Mouse (Mus musculus): ENCODE data around the gene Gpatch2. TPM values are rescaled to one million over a fixed set of nuclear protein-coding genes. Genes with fewer than 3 reads are reported as not detected.

Gpatch2 gene
- polyA plus RNA-seq, 1 experiment from 2014 or later, result 15.9 TPM

- no peaks in the 10 kb centered on the region for H3K27me3 ChIP-seq
- ATAC-seq (ENCODE audit: insufficient number of reproducible peaks, low FRiP score, low TSS enrichment, low read depth), result no peak
- H3K27ac ChIP-seq (replicated peaks), result no peak overlapping the region
- H3K36me3 ChIP-seq, result no peaks in the 10 kb centered on the region
- no peak overlapping the region for H3K4me2 ChIP-seq (replicated peaks)
- no peak overlapping the region for H3K9ac ChIP-seq
- 85% methylated on average over 10 of the region's 10 CpGs for WGBS
- no peak overlapping the region for H3K4me3 ChIP-seq (replicated peaks)
- no peaks in the 10 kb centered on the region for H3K9me3 ChIP-seq (replicated peaks)
- no peaks in the 10 kb centered on the region for H3K4me1 ChIP-seq
Measured at GRCm38 (mm10) chr1:187291480-187292394, 76.4 kb downstream of the Gpatch2 start.

GRCm38 (mm10) chr1:187292395-187292749 lies 77.1 kb downstream of the Gpatch2 start:
- H3K9ac ChIP-seq, result no peak overlapping the region
- 92% methylated on average over 3 of the region's 3 CpGs for WGBS
- H3K4me3 ChIP-seq (replicated peaks), result no peak overlapping the region
- no peaks in the 10 kb centered on the region for H3K36me3 ChIP-seq
- H3K4me2 ChIP-seq (replicated peaks), result no peak overlapping the region
- ATAC-seq (ENCODE audit: insufficient number of reproducible peaks, low FRiP score, low TSS enrichment, low read depth), result no peak
- H3K27me3 ChIP-seq, result no peaks in the 10 kb centered on the region
- H3K4me1 ChIP-seq, result no peaks in the 10 kb centered on the region
- H3K27ac ChIP-seq (replicated peaks), result no peak overlapping the region
- no peaks in the 10 kb centered on the region for H3K9me3 ChIP-seq (replicated peaks)

- no peaks in the 10 kb centered on the region for H3K27me3 ChIP-seq
- no peak overlapping the region for H3K4me2 ChIP-seq (replicated peaks)
- WGBS, result 84% methylated on average over 3 of the region's 3 CpGs
- no peaks in the 10 kb centered on the region for H3K36me3 ChIP-seq
- ATAC-seq (ENCODE audit: insufficient number of reproducible peaks, low FRiP score, low TSS enrichment, low read depth), result no peak
- no peak overlapping the region for H3K9ac ChIP-seq
- no peaks in the 10 kb centered on the region for H3K4me1 ChIP-seq
- no peak overlapping the region for H3K27ac ChIP-seq (replicated peaks)
- H3K4me3 ChIP-seq (replicated peaks), result no peak overlapping the region
- H3K9me3 ChIP-seq (replicated peaks), result no peaks in the 10 kb centered on the region
Measured at GRCm38 (mm10) chr1:187293233-187293632, 77.9 kb downstream of the Gpatch2 start.

- H3K27ac ChIP-seq (replicated peaks), result no peak overlapping the region
- no peaks in the 10 kb centered on the region for H3K4me1 ChIP-seq
- H3K36me3 ChIP-seq, result no peaks in the 10 kb centered on the region
- H3K9ac ChIP-seq, result no peak overlapping the region
- H3K4me2 ChIP-seq (replicated peaks), result no peak overlapping the region
- H3K4me3 ChIP-seq (replicated peaks), result no peak overlapping the region
- no peaks in the 10 kb centered on the region for H3K27me3 ChIP-seq
- WGBS, result 84% methylated on average over 5 of the region's 5 CpGs
- no peak for ATAC-seq (ENCODE audit: insufficient number of reproducible peaks, low FRiP score, low TSS enrichment, low read depth)
- no peaks in the 10 kb centered on the region for H3K9me3 ChIP-seq (replicated peaks)
Measured at GRCm38 (mm10) chr1:187294522-187294921, 79.2 kb downstream of the Gpatch2 start.

- ATAC-seq (ENCODE audit: insufficient number of reproducible peaks, low FRiP score, low TSS enrichment, low read depth), result no peak
- WGBS, result 91% methylated on average over 6 of the region's 6 CpGs
- no peaks in the 10 kb centered on the region for H3K9me3 ChIP-seq (replicated peaks)
Measured at GRCm38 (mm10) chr1:187295038-187295559, 79.8 kb downstream of the Gpatch2 start.

GRCm38 (mm10) chr1:187295711-187296110 lies 80.4 kb downstream of the Gpatch2 start:
- Histone ChIP-seq H3K36me3 (no peaks in the 10 kb centered on the region), H3K4me2 (replicated peaks) (no peak overlapping the region), H3K9me3 (replicated peaks) (no peaks in the 10 kb centered on the region), H3K27ac (replicated peaks) (no peak overlapping the region), H3K27me3 (no peaks in the 10 kb centered on the region), H3K4me1 (peaks cover 7% of the 10 kb centered on the region; the same call in 1 of the 2 replicates), H3K4me3 (replicated peaks) (no peak overlapping the region), H3K9ac (no peak overlapping the region)
- ATAC-seq (ENCODE audit: insufficient number of reproducible peaks, low FRiP score, low TSS enrichment, low read depth), result no peak
- 77% methylated on average over 1 of the region's 1 CpGs for WGBS

More at GRCm38 (mm10) chr1:187295038-187295559, 79.8 kb downstream of the Gpatch2 start:
- Histone ChIP-seq H3K4me1 (0 out of 2 replicates have a peak, but pooled peaks cover under 1% of the 10 kb centered on the region), H3K4me3 (replicated peaks) (no peak overlapping the region), H3K27me3 (no peaks in the 10 kb centered on the region), H3K27ac (replicated peaks) (no peak overlapping the region), H3K4me2 (replicated peaks) (no peak overlapping the region), H3K9ac (no peak overlapping the region), H3K36me3 (no peaks in the 10 kb centered on the region)

GRCm38 (mm10) chr1:187299236-187299635 lies 83.9 kb downstream of the Gpatch2 start:
- ATAC-seq (ENCODE audit: insufficient number of reproducible peaks, low FRiP score, low TSS enrichment, low read depth), result no peak
- Histone ChIP-seq H3K36me3 (no peaks in the 10 kb centered on the region), H3K4me1 (peaks cover 12% of the 10 kb centered on the region; the same call in 1 of the 2 replicates), H3K9me3 (replicated peaks) (no peaks in the 10 kb centered on the region), H3K4me3 (replicated peaks) (no peak overlapping the region), H3K27ac (replicated peaks) (no peak overlapping the region), H3K27me3 (no peaks in the 10 kb centered on the region), H3K9ac (no peak overlapping the region), H3K4me2 (replicated peaks) (no peak overlapping the region)
- 40% methylated on average over 4 of the region's 4 CpGs for WGBS

- no peaks in the 10 kb centered on the region for H3K36me3 ChIP-seq
- no peak overlapping the region for H3K4me2 ChIP-seq (replicated peaks)
- no peaks in the 10 kb centered on the region for H3K9me3 ChIP-seq (replicated peaks)
- H3K4me1 ChIP-seq, result peaks cover 12% of the 10 kb centered on the region; the same call in 1 of the 2 replicates
- H3K9ac ChIP-seq, result no peak overlapping the region
- no peaks in the 10 kb centered on the region for H3K27me3 ChIP-seq
- H3K4me3 ChIP-seq (replicated peaks), result no peak overlapping the region
- 31% methylated on average over 5 of the region's 5 CpGs for WGBS
- no peak for ATAC-seq (ENCODE audit: insufficient number of reproducible peaks, low FRiP score, low TSS enrichment, low read depth)
- H3K27ac ChIP-seq (replicated peaks), result no peak overlapping the region
Measured at GRCm38 (mm10) chr1:187300626-187301025, 85.3 kb downstream of the Gpatch2 start.

GRCm38 (mm10) chr1:187303221-187303620 lies 87.9 kb downstream of the Gpatch2 start:
- H3K4me1 ChIP-seq, result peaks cover 12% of the 10 kb centered on the region; the same call in 1 of the 2 replicates
- H3K9ac ChIP-seq, result no peak overlapping the region
- ATAC-seq (ENCODE audit: insufficient number of reproducible peaks, low FRiP score, low TSS enrichment, low read depth), result no peak
- 68% methylated on average over 10 of the region's 10 CpGs for WGBS
- H3K36me3 ChIP-seq, result peaks cover 6% of the 10 kb centered on the region; the same call in 1 of the 2 replicates
- H3K27me3 ChIP-seq, result no peaks in the 10 kb centered on the region
- no peaks in the 10 kb centered on the region for H3K9me3 ChIP-seq (replicated peaks)
- no peak overlapping the region for H3K4me2 ChIP-seq (replicated peaks)
- no peak overlapping the region for H3K27ac ChIP-seq (replicated peaks)
- no peak overlapping the region for H3K4me3 ChIP-seq (replicated peaks)

GRCm38 (mm10) chr1:187307335-187307734 lies 92.0 kb downstream of the Gpatch2 start:
- no peaks in the 10 kb centered on the region for H3K4me1 ChIP-seq
- no peaks in the 10 kb centered on the region for H3K9me3 ChIP-seq (replicated peaks)
- ATAC-seq (ENCODE audit: insufficient number of reproducible peaks, low FRiP score, low TSS enrichment, low read depth), result no peak
- no peaks in the 10 kb centered on the region for H3K27me3 ChIP-seq
- no peak overlapping the region for H3K4me3 ChIP-seq (replicated peaks)
- no peak overlapping the region for H3K27ac ChIP-seq (replicated peaks)
- WGBS, result 82% methylated on average over 4 of the region's 4 CpGs
- no peak overlapping the region for H3K9ac ChIP-seq
- peaks cover 6% of the 10 kb centered on the region; the same call in 1 of the 2 replicates for H3K36me3 ChIP-seq
- no peak overlapping the region for H3K4me2 ChIP-seq (replicated peaks)

GRCm38 (mm10) chr1:187308523-187308922 lies 93.2 kb downstream of the Gpatch2 start:
- no peak for ATAC-seq (ENCODE audit: insufficient number of reproducible peaks, low FRiP score, low TSS enrichment, low read depth)
- 83% methylated on average over 2 of the region's 2 CpGs for WGBS
- Histone ChIP-seq H3K4me2 (replicated peaks) (no peak overlapping the region), H3K9me3 (replicated peaks) (no peaks in the 10 kb centered on the region), H3K9ac (no peak overlapping the region), H3K27ac (replicated peaks) (no peak overlapping the region), H3K4me3 (replicated peaks) (no peak overlapping the region), H3K4me1 (no peaks in the 10 kb centered on the region), H3K27me3 (no peaks in the 10 kb centered on the region), H3K36me3 (peaks cover 6% of the 10 kb centered on the region; the same call in 1 of the 2 replicates)

All from embryonic facial prominence, embryonic 15.5 days (tissue).